Mouse (Mus musculus): ENCODE measurements around the gene Kank4. TPM values are rescaled to one million over a fixed set of nuclear protein-coding genes. Genes with fewer than 3 reads are reported as not detected.

Gene Kank4
- total RNA-seq (2023): not detected

DNA sequence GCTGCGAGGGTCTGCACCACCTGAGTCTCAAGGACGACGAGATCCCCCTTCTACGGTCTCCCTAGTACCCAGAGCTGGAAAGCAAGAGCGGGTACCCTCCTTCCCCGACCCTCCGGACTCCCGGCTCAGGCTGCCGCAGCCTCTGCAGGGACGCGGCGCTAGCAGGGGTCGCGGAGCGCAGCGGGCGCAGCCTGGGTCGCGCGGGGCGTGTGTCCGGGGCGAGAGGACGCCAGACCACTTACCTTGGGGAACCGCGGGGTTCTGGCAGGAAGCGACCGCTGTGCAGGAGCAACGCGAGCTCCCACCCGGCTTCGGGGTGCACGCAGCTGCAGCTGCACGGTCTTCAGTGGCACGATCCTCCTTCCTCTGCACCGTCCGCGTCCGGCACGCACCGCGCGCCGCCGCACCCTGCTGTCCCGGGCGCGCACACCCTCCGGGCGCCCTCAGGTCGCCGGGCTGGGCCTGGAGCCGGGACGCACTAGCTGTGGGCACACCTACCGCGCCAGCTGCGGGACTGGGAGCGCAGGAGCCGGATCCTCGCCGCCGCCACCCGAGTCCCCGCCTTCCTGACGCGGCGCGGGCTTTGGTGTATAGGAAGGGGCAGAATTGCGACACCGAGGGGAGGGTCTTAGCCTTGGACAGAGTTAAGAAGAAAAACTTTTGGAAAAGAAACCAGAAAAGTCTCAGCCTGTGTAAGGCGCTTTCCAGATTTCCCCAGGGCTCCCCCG, at the start of gene Kank4:
TSS of gene Kank4 (minus strand) at position 354 of the 728 bp plus-strand sequence.

DNA sequence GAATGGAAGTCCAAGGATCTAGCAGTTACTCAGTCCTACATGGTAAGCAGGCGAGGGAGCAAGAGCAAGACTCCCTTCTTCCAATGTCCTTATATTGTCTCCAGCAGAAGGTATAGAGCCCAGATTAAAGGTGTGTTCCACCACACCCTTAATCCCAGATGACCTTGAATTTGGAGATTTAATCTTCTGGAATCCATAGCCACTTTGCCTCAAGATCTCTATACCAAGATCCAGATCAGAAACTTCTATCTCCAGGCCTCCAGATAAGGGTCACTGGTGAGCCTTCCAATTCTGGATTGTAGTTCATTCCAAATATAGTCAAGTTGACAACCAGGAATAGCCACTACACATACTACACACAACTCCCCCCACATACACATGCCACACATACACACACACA, 6.4 kb upstream of the Kank4 start, which contains the start of gene I0C0044D17Rik:
TSS of gene I0C0044D17Rik (minus strand) at position 101 of the 400 bp plus-strand sequence.

DNA sequence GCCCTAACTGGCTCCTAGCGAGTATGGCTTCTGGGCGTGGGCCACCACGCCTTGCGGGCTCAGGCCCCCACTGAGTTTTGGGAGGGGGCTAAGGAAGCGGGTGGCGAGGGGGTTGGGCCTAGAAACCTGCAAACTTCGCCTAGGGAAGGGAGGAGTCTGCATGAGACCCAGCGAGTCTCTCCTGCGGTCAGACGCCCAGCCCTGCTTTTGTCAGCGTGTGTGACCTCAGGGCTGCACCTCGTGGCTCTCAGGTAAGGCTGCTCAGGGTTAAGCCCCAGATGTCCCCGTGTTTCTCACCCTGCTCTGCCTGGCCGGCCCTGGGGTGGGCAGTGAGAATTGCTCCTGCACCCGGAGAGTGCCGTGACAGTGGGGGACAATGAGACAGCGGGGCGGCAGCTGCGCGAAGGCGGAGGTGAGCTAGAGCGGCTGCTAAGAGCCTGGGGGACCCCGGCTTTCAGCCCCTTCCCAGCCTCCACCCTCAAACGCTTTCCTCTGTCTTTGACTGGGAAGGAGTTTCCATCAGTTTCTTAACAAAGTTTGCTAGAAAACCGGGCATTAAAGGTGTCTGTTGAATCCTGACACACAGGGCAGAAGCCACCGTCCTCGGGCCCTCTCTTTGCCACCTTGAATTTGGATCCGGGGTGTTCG, 90.6 kb downstream of the Kank4 start, which contains the start of gene L1td1:
TSS of gene L1td1 (plus strand) at position 145 of the 648 bp plus-strand sequence.

Other genes with a start within 250 kb of the Kank4 start
- gene L1td1, start 90.8 kb downstream of the Kank4 start, total RNA-seq (2023): 0.97 TPM
- gene I0C0044D17Rik, start 6.3 kb upstream of the Kank4 start, total RNA-seq (2023): not detected
- gene Usp1, start 106.3 kb upstream of the Kank4 start, total RNA-seq (2023): 49.5 TPM
- gene Angptl3, start 213.4 kb upstream of the Kank4 start, total RNA-seq (2023): not detected